12 mouse cellular contexts compared by ENCODE assay signal in the genomic region with DNA sequence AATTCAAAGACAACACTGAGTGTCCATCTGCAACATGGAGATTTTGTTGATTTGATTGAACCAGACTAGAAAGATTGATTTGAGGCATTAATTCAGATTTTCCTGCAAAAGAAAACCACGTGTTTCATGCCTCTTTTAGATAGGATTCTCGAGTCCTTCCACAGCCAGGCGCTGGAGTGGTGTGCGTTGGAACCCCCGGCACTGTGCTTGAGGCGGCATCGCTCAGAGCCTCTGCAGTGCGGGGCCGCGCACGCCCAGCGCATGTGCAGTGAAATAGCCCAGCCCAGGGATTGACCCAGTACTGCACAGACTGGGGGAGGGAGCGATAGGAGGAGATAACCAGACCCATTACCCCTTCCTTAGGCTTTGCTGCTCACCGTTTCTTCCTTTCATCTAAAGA. TPM values are rescaled to one million over a fixed set of nuclear protein-coding genes. Genes with fewer than 3 reads are reported as not detected.
DNase-seq lines count a peak whose midpoint lies in the region; ATAC-seq and TF ChIP-seq lines count a peak whose summit lies in the region.
"Had no signal": no experiment of that assay in that cellular context is flagged by ENCODE, and none has a peak within 500 bp of the region (broad histone marks: within the 10 kb centered on the region; RNA-seq: fewer than 3 reads in every experiment).

No protein-coding gene starts in this region.

- H3K9ac ChIP-seq in kidney, embryonic 14.5 days (ENCODE audit: low read depth, low read length) = peak overlapping the region; percentile 93
- H3K9ac ChIP-seq in hindbrain, embryonic 15.5 days = no peak overlapping the region
- no peak overlapping the region for H3K9ac ChIP-seq in limb, embryonic 14.5 days (ENCODE audit: low read depth, low read length, severe bottlenecking)

- H3K4me3 ChIP-seq in kidney, embryonic 14.5 days (ENCODE audit: low read length) = peak overlapping the region; percentile 66
- H3K4me3 ChIP-seq in hindbrain, embryonic 15.5 days = 0 out of 2 replicates have a peak overlapping the region, but pooled peaks have one; percentile 34
- H3K4me3 ChIP-seq in limb, embryonic 14.5 days (replicated peaks; ENCODE audit: low read length) = 0 out of 2 replicates have a peak overlapping the region, but pooled peaks have one; percentile 7

- DNase-seq in kidney, adult 18-20 months = no peak
- peak; percentile 75 for DNase-seq in adrenal gland, postnatal 10 days
- DNase-seq in limb, embryonic 14.5 days (ENCODE audit: low spot score) = no peak
- DNase-seq in cerebellum, adult 8-10 months = no peak
- no peak for DNase-seq in retina, embryonic 14.5 days (ENCODE audit: low spot score)
- DNase-seq: heart, postnatal 36 days; thymus, adult 2 months had no signal

- no peak for TF ChIP-seq POLR2A in limb, embryonic 14.5 days (IDR thresholded peaks at IDR 0.05; ENCODE audit: borderline replicate concordance, extremely low read depth, insufficient read depth, insufficient read length)

- peak; percentile 74 for ATAC-seq in kidney, embryonic 14.5 days (ENCODE audit: low FRiP score, low TSS enrichment)
- ATAC-seq in hindbrain, embryonic 15.5 days (ENCODE audit: low FRiP score, low read depth) = no peak; the same call in 1 of the 2 replicates
- ATAC-seq in limb, embryonic 14.5 days (ENCODE audit: low FRiP score, low read depth) = no peak
- no peak for ATAC-seq in CD4-positive, CD25-positive, alpha-beta regulatory T cell, adult 4 months

- H3K4me1 ChIP-seq in kidney, embryonic 14.5 days (ENCODE audit: control insufficient read depth, insufficient read depth, low read length) = peaks cover 36% of the 10 kb centered on the region
- peaks cover 12% of the 10 kb centered on the region for H3K4me1 ChIP-seq in hindbrain, embryonic 15.5 days (replicated peaks)
- peaks cover 5% of the 10 kb centered on the region; the same call in 1 of the 2 replicates for H3K4me1 ChIP-seq in limb, embryonic 14.5 days (ENCODE audit: control insufficient read depth, insufficient read depth, low read length)

- H3K27me3 ChIP-seq in kidney, embryonic 14.5 days (ENCODE audit: control insufficient read depth, insufficient read depth, low read length) = no peaks in the 10 kb centered on the region
- H3K27me3 ChIP-seq in hindbrain, embryonic 15.5 days = peaks cover 80% of the 10 kb centered on the region
- peaks cover 92% of the 10 kb centered on the region for H3K27me3 ChIP-seq in limb, embryonic 14.5 days (ENCODE audit: control insufficient read depth, insufficient read depth, low read length)

- H3K36me3 ChIP-seq in kidney, embryonic 14.5 days (ENCODE audit: control insufficient read depth, insufficient read depth, low read length) = no peaks in the 10 kb centered on the region
- no peaks in the 10 kb centered on the region for H3K36me3 ChIP-seq in hindbrain, embryonic 15.5 days
- no peaks in the 10 kb centered on the region for H3K36me3 ChIP-seq in limb, embryonic 14.5 days (ENCODE audit: control insufficient read depth, insufficient read depth, low read length)

- WGBS in kidney, embryonic 14.5 days = 2% methylated on average over 14 of the region's 14 CpGs
- under 1% methylated on average over 14 of the region's 14 CpGs for WGBS in hindbrain, embryonic 15.5 days
- 1% methylated on average over 14 of the region's 14 CpGs for WGBS in limb, embryonic 14.5 days

- peak overlapping the region; percentile 89 for H3K27ac ChIP-seq in kidney, embryonic 14.5 days (ENCODE audit: low read depth, low read length)
- H3K27ac ChIP-seq in hindbrain, embryonic 15.5 days (replicated peaks) = no peak overlapping the region
- H3K27ac ChIP-seq in limb, embryonic 14.5 days (replicated peaks; ENCODE audit: low read depth, low read length) = no peak overlapping the region

- H3K9me3 ChIP-seq in kidney, embryonic 14.5 days (ENCODE audit: control insufficient read depth, low read length) = no peaks in the 10 kb centered on the region
- H3K9me3 ChIP-seq in hindbrain, embryonic 15.5 days = no peaks in the 10 kb centered on the region
- H3K9me3 ChIP-seq in limb, embryonic 14.5 days (ENCODE audit: control insufficient read depth, low read length) = no peaks in the 10 kb centered on the region

- H3K4me2 ChIP-seq in kidney, embryonic 14.5 days (replicated peaks; ENCODE audit: low read depth, low read length) = peak overlapping the region; percentile 69
- H3K4me2 ChIP-seq in hindbrain, embryonic 15.5 days = peak overlapping the region; percentile 66
- H3K4me2 ChIP-seq in limb, embryonic 14.5 days (replicated peaks; ENCODE audit: low read depth, low read length, severe bottlenecking) = peak overlapping the region; percentile 48

RNA-seq across cellular contexts. Expression of a gene that starts 3.2 kb away (rescaled TPM):
- 6.3 and 18.7 TPM in 2 replicates for polyA plus RNA-seq in kidney, embryonic 14.5 days (2014; fragmentation: Nextera tagmentation; extraction: Ambion mirVana)
- 10 to 100 TPM in 1 of 2 experiments, 1 to 10 TPM in 1; 7.0 to 18.8 TPM for total RNA-seq in adrenal gland, postnatal 10 days (2021)
- 2.7 and 3.3 TPM in 2 replicates for polyA plus RNA-seq in hindbrain, embryonic 15.5 days (2015; fragmentation: Nextera tagmentation; extraction: Ambion mirVana)
- 14.7 and 17.8 TPM in 2 replicates for polyA plus RNA-seq in limb, embryonic 14.5 days (2012; rRNA removed)
- 0.63 and 0.73 TPM in 2 replicates for polyA plus RNA-seq in limb, embryonic 14.5 days (2014; fragmentation: Nextera tagmentation; extraction: Ambion mirVana)
- not detected for polyA plus RNA-seq in CD4-positive, CD25-positive, alpha-beta regulatory T cell, adult 4 months (2017; shearing (Covaris generic))
- total RNA-seq: left cerebral cortex, postnatal 25 days had no signal
- polyA plus RNA-seq: frontal cortex, adult 2 months had no signal

RNA-seq across cellular contexts. Expression of a gene that starts 3.2 kb away (rescaled TPM):
- 12.3 and 12.6 TPM in 2 replicates for polyA plus RNA-seq in kidney, embryonic 14.5 days (2014; fragmentation: Nextera tagmentation; extraction: Ambion mirVana)
- total RNA-seq in adrenal gland, postnatal 10 days (2021) = under 1 TPM; 0.33 to 0.42 TPM
- 49.4 and 51.8 TPM in 2 replicates for polyA plus RNA-seq in hindbrain, embryonic 15.5 days (2015; fragmentation: Nextera tagmentation; extraction: Ambion mirVana)
- 2.3 and 2.8 TPM in 2 replicates for polyA plus RNA-seq in limb, embryonic 14.5 days (2012; rRNA removed)
- polyA plus RNA-seq in limb, embryonic 14.5 days (2014; fragmentation: Nextera tagmentation; extraction: Ambion mirVana) = 0.59 and 0.95 TPM in 2 replicates
- polyA plus RNA-seq in CD4-positive, CD25-positive, alpha-beta regulatory T cell, adult 4 months (2017; shearing (Covaris generic)) = not detected
- total RNA-seq: heart, postnatal 36 days; left cerebral cortex, postnatal 25 days had no signal
- polyA plus RNA-seq: frontal cortex, adult 2 months had no signal

RNA-seq across cellular contexts. Expression of a gene that starts 10.5 kb away (rescaled TPM):
- polyA plus RNA-seq in kidney, embryonic 14.5 days (2014; fragmentation: Nextera tagmentation; extraction: Ambion mirVana) = 45.0 and 45.2 TPM in 2 replicates
- total RNA-seq in adrenal gland, postnatal 10 days (2021) = 10 to 100 TPM; 25.0 to 26.2 TPM
- 0.73 and 1.3 TPM in 2 replicates for polyA plus RNA-seq in hindbrain, embryonic 15.5 days (2015; fragmentation: Nextera tagmentation; extraction: Ambion mirVana)
- polyA plus RNA-seq in limb, embryonic 14.5 days (2012; rRNA removed) = 12.7 and 13.1 TPM in 2 replicates
- polyA plus RNA-seq in limb, embryonic 14.5 days (2014; fragmentation: Nextera tagmentation; extraction: Ambion mirVana) = 11.4 and 12.8 TPM in 2 replicates
- polyA plus RNA-seq in CD4-positive, CD25-positive, alpha-beta regulatory T cell, adult 4 months (2017; shearing (Covaris generic)) = not detected

RNA-seq across cellular contexts. Expression of a gene that starts 11.6 kb away (rescaled TPM):
- 2.3 and 4.0 TPM in 2 replicates for polyA plus RNA-seq in kidney, embryonic 14.5 days (2014; fragmentation: Nextera tagmentation; extraction: Ambion mirVana)
- total RNA-seq in adrenal gland, postnatal 10 days (2021) = 1 to 10 TPM in 1 of 2 experiments, under 1 TPM in 1; 0.69 to 1.7 TPM
- polyA plus RNA-seq in hindbrain, embryonic 15.5 days (2015; fragmentation: Nextera tagmentation; extraction: Ambion mirVana) = 0.87 and 1.6 TPM in 2 replicates
- polyA plus RNA-seq in limb, embryonic 14.5 days (2012; rRNA removed) = 5.0 and 5.9 TPM in 2 replicates
- polyA plus RNA-seq in limb, embryonic 14.5 days (2014; fragmentation: Nextera tagmentation; extraction: Ambion mirVana) = 0.18 and 0.21 TPM in 2 replicates
- polyA plus RNA-seq in CD4-positive, CD25-positive, alpha-beta regulatory T cell, adult 4 months (2017; shearing (Covaris generic)) = not detected
- total RNA-seq: heart, postnatal 36 days; left cerebral cortex, postnatal 25 days had no signal
- polyA plus RNA-seq: frontal cortex, adult 2 months had no signal

RNA-seq across cellular contexts. Expression of a gene that starts 17.4 kb away (rescaled TPM):
- polyA plus RNA-seq in kidney, embryonic 14.5 days (2014; fragmentation: Nextera tagmentation; extraction: Ambion mirVana) = 36.2 and 47.9 TPM in 2 replicates
- 1 to 10 TPM; 4.6 TPM for total RNA-seq in adrenal gland, postnatal 10 days (2021)
- polyA plus RNA-seq in hindbrain, embryonic 15.5 days (2015; fragmentation: Nextera tagmentation; extraction: Ambion mirVana) = not detected in 2 replicates
- 19.6 and 25.7 TPM in 2 replicates for polyA plus RNA-seq in limb, embryonic 14.5 days (2012; rRNA removed)
- polyA plus RNA-seq in limb, embryonic 14.5 days (2014; fragmentation: Nextera tagmentation; extraction: Ambion mirVana) = 7.6 and 8.7 TPM in 2 replicates
- not detected for polyA plus RNA-seq in CD4-positive, CD25-positive, alpha-beta regulatory T cell, adult 4 months (2017; shearing (Covaris generic))
- total RNA-seq: left cerebral cortex, postnatal 25 days had no signal

Comparison
In these comparisons a context has a peak if more than half of its experiments do, and no peak if none do; other contexts are left out.
1. H3K4me3 ChIP-seq: peak in every context shown above with its lines; median percentile 66 in kidney, embryonic 14.5 days; 34 in hindbrain, embryonic 15.5 days; 7 in limb, embryonic 14.5 days.